Mouse (Mus musculus) testis, postnatal 10 days (tissue): ENCODE results near the gene Fnbp1.
"Not testable (repeated sequence)": the region's sequence is repeated elsewhere in the genome, so short reads cannot be mapped to it uniquely, and the experiment has no call there.

Source experiments
- DNase-seq: peaks from one replicate; pipeline ENCODE4 v3.0.0; 2021; ENCODE audit warnings: low spot score

Fnbp1 gene

DNA sequence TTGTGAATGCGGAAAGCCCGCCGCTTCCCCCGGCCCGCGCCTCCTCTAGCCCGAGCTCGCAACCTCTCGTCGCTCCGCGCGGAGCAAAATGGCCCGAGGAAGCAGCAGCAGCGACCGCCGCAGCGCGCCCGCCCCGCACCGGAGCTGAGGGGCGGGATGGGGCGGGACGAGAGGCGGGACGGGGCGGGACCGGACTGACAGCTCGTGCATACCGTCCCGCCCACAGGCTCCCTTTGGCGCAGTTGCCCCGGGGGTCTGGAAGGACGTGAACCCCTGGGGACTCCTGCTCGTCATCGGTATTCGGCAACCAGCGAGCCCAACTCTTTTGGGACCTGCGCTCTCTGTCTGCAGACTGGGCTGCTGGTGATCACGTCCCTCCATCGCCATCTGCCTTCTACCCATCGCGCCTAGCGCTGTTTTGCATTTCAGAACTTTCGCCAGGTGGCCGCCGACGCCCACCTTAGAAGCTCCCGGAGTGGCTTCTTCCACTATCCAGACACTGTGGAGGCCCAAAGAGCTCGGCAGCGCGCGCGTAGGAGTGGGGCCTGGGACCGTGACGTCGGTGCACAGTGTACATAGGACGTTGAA lies at the start of gene Fnbp1:
Fnbp1 (minus strand) TSS at position 142 of the 588 bp plus-strand sequence.
- peak; percentile 89 for DNase-seq

DNA sequence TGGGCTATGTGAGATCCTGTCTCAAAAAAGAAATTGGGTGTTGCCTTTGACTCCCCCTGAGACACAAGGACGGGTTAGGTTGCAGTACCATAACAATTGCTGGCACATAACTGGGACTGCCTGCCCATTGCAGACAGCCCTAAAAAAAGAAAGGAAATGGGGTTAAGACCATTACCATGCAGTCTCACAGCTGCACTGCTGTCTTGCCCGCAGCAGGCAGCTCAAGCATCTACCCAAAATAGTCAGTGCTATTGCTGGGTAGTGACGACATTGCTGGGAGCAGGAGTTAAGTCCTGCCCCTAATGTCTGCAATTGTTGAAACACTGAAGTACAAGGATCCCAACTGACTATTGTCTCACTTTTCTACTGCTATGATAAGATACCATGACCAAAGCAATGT lies 47.8 kb upstream of the Fnbp1 start:
- no peak for DNase-seq

DNA sequence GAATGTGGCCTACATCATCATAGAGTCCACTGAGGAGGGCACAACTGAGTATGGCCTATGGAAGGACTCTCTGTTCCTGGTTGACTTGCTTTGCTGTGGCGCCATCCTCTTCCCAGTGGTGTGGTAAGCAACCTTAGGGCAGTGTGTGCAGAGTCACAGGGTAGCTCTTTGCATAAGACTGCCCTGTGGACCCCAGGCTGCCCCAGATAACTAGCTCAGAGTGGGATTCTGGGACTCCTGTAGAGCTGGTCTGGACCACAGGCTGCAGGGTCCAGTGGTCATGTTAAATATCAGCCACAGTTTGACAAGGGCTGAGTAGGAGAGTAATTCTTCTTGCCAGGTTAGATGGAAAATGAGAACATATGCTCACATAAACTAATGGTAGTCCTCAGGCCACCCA lies 46.9 kb upstream of the Fnbp1 start:
- DNase-seq = no peak

DNA sequence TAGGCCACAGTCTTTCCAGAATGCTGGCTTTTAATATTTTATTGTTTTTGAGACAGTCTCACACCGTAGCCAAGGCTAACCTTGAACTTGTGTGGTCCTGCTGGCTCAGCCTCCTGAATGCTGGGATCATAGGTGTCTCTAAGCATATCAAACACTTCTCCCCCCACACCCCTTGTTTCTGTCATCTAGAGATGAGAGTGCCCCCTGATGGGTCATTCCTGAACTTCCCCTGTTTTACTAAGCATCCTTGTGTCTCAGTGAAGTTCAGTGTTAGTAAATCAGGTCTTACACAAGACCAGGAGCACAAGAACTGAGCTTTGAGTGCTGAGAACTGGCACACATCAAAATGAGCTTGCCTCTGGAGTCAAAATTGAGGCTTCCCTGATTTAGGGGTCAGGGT lies 42.0 kb upstream of the Fnbp1 start:
- no peak for DNase-seq

DNA sequence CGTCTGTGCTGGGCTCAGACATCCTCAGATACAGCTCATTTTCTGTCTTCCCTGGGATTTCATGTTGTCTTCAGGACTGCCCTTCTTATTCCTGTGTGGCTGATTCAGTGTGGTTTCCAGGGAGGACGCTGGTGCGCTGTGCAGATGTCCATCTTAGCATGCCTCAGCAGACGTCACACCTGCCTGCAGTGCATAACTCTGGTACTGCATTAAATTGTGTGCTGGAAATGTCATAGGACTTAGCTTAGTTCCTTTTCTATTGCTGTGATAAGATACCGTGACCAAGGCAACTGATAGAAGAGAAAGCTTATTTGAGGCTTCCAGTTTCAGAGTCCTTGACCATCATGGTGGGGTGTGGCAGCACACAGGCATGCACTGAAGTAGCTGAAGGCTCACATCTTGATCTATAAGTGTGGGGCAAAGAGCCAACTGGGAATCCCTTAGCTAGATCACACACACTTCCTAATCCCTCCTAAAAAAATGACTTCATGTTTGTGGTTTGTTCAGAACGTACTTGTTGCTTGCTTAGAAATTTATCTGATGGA lies 41.0 kb upstream of the Fnbp1 start:
- no peak for DNase-seq

DNA sequence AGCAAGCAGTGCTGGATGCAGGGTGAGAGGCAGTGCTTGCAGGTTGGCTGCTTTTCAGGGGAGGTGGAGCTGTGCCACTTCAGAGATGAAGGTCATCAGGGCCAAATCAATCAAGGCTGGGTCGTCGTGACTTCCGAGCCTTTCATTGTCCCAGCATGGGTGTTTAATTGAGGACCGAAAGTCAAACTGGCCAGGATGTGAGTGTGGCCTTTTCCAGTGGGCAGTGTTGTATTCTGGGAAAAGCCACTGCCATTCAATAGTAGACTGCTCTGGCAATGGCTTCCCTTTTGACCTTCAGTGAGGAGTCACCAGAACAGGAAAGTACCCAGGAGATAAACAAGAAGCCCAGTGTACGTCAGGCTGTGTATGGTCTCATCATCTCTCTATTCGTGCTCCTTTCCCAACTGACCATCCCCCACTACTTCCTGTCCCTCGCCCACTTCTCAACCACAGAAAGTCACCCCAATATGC lies 38.3 kb upstream of the Fnbp1 start:
- DNase-seq = no peak

DNA sequence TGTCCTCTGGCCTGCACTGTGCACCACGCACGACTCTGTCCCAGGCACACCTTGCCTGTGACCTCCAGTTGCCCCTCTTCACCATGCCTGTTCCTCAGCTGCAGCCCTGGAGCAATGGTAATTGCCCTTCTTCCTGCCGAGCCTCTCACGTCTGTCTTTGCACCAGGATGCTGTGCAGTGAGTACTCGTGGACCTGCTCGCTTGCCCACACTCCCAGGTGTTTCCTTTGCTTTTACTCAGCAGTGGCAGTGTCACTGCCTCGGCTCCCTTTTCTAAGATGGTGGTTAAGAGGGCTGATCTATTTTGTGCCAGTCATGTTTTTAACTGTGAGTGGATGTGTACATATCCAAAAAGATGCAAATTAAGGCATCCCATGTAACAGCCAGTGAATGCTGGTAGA lies 37.7 kb upstream of the Fnbp1 start:
- DNase-seq = no peak

DNA sequence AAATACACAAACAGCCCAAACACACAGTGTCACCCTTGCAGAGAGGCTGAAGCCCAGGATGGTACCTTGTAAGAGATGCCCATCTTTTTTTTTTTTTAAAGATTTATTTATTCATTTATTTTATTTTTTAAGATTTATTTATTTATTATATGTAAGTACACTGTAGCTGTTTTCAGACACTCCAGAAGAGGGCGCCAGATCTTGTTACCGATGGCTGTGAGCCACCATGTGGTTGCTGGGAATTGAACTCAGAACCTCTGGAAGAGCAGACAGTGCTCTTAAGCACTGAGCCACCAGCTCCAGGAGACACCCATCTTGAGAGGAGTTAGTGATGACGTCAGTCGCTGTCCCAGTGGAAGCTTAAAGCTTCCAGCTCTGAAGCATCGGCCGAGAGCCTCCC lies 36.8 kb upstream of the Fnbp1 start:
- DNase-seq = not testable (repeated sequence)

DNA sequence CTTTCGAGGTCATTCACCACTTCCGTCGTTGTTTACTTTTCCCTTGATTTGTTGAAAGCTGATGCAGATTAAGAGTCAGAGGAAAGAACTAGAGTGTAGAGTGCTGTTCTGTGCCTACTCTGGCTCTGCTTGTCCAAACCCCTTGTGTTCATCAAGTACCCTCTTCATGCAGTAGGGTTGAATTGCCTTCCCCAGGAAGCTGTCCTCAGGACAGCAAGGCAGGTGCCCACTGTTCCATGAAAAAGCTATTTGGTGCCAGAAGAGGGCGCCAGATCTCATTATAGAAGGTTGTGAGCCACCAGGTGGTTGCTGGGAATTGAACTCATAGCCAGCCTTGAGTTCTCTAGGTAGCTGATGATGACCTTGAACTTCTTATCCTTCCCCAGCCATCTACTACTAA lies 31.5 kb upstream of the Fnbp1 start:
- no peak for DNase-seq

DNA sequence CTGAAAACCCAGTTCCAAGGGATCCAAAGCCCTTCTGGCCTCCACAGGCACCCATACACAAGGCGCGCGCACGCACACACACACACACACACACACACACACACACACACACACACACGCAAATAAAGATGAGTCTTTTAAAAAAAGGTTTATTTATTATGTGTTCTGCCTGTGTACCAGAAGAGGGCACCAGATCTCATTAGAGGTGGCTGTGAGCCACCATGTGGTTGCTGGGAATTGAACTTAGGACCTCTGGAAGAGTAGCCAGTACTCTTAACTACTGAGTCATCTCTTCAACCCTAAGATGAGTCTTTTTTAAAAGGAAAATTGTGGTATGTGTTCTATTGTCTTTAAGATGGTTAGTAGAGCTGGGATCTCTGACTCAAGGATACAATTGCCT lies 30.7 kb upstream of the Fnbp1 start:
- DNase-seq = no peak

DNA sequence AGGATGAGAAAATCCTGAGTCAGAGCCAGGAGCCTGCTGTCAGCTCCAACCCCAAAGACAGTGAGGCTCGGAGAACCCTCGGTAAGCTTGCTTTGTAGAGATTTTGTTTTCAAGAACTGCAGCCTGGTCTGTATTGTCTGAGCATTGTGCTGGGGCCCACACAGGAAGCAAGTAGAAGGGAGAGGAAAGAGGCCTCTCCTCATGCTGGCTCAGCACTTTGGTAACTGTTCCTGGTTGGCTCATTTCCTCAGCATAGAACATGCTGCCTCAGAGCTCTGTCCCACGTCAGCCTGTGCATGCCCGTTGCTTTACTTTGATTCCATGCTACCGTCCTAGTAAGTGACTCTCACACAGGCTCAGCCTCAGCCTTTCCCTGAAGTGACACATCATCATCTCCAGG lies 30.2 kb upstream of the Fnbp1 start:
- no peak for DNase-seq

DNA sequence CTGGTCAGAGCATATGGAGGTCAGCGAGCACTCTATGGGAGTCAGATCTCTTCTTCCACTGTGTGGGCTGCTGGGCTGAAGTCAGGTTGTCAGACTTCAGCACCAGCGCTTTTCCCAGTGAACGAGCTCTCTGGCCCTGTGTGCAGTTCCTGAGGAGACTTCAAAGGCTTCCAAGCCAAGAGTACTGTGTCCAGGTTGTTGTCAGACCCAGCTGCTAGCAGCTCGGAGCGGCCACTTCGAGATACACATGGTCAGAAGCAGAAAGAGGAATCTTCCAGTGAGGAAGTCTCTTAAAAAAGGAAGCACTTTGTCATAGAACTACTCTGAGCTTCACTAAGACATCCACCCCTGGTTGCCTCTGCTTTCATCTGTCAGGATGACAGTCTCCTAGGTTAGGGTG lies 28.4 kb upstream of the Fnbp1 start:
- no peak for DNase-seq

DNA sequence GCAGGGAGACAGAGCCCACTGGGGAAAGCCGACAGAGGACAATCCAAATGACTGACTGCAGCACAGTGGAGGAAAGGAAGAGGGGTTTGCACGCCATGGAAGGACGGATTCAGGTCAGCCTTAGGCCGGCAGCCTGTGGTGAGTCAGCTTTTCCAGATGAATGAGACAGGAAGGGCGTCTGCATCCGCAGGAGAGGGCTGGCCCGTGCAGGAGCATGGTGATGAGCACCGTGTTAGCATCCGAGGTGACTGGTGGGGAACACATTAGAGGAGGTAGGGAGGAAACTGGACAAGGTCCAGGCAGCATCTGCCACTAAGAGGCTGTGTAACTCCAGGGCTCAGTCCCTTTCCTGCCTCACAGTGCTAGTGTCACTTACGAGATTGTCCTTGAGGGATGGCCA lies 27.2 kb upstream of the Fnbp1 start:
- DNase-seq = no peak

DNA sequence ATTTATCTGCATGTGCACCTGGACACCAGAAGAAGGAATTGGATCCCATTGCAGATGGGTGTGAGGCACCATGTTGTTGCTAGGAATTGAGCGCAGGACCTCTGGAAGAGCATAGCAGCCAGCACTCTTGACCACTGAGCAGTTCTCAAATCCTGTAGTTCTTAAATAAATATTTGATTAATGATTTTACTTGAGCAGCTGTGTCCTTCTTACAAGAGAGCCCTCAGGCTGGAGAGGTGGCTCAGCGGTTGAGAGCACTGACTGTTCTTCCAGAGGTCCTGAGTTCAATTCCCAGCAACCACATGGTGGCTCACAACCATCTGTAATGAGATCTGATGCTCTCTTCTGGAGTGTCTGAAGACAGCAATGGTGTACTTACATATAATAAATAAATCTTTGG lies 25.8 kb upstream of the Fnbp1 start:
- DNase-seq = not testable (repeated sequence)

DNA sequence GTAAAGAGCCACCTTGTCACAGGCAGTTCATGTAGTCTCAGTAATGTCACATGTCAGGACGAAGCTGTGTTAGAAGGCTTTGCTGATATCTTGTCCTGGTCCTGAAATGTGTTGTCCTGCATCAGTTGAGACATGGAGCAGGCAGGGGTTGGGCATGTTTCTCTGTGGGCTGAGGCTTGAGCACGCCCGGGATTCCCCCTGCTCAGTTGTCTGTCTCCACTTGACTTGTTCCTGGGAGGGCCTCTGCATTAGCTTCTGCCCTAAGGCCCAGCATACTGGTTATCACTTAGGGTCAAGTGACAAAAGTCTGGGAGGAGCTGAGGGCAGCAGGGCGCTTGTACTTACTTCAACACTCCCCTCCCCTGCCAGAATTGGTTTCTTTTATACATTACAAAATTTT lies 23.7 kb upstream of the Fnbp1 start:
- DNase-seq = no peak

DNA sequence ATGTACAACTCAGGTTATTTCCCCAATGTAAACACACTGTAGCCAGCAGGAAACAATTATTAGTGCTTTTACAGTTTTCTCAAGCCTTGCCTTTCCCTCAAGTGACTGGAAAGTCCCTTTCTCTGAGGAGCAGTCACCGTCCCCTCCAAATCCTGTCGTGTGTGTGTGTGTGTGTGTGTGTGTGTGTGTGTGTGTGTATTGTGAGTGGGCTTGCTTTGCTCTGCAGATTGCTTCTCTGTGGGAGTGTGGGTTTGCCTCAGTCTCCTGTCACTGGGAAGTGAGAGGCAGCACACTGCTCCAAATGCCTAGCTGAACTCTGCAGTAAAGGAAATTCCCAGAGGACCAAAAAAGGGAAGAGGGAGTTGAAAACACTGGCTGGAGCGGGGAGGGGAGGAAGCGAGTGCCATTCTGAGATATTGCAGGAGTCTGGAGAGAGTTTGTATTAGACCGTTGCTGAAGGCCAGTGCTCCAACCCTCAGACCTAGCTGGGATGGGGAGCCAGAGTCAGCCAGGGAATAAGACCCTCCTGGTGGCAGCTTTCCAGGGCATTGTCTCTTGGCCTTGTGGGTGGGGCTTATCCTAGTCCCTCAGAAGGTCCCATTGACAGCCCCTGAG lies 23.1 kb upstream of the Fnbp1 start:
- no peak for DNase-seq

DNA sequence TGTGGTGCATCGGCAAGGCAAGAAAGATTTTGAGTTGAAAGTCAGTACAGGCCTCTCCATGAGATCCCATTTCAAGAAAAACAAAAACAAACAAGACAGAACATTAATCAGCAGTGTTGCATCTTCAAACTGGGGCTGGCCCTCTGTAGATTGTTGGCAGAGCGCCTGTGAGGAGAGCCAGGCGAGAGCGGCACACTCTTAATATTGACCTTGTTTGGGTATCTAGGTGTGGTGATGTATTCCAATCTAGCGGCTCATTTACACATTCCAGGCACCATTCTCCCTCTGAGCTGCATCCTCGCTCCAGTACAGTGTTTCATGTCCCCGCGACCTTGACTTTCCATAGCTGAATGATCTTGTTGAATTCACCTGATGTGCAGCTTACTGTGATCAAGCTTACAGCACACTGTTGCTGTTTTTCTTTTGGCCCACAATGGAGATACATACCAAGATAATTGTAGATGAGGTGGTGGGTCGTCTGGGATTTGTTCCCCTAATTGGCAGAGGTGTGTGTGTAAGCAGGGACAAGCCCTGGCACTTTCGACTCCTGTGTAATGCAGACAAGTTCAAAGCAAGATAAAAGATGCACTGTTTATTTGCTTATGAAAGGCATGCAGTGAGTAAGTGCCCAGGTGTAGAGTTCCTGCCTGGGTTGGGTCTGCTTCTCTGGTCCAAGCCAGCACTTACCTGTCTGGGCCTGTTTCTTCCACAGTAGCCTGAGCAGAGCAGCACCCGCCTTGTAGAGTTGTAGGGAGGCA lies 21.7 kb upstream of the Fnbp1 start:
- DNase-seq = no peak

DNA sequence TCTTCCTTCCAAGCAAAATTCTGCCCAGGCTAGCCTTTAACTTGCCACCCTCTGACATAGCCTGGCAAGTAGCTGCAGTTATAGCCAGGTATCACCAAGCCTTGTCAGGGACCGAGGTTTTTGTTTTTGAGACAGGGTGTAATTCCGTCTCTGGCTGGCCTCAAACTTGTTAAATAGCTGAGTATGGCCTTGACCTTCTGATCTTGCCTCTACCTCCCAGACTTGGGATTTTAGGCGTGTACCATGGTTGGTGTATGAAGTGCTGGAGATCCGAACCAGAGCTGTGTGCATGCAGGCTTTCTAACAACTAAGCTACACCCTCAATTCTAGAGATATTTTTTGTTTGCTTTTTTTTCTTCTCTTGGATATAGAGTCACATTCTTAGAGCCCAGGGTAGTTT lies 19.8 kb upstream of the Fnbp1 start:
- no peak for DNase-seq

DNA sequence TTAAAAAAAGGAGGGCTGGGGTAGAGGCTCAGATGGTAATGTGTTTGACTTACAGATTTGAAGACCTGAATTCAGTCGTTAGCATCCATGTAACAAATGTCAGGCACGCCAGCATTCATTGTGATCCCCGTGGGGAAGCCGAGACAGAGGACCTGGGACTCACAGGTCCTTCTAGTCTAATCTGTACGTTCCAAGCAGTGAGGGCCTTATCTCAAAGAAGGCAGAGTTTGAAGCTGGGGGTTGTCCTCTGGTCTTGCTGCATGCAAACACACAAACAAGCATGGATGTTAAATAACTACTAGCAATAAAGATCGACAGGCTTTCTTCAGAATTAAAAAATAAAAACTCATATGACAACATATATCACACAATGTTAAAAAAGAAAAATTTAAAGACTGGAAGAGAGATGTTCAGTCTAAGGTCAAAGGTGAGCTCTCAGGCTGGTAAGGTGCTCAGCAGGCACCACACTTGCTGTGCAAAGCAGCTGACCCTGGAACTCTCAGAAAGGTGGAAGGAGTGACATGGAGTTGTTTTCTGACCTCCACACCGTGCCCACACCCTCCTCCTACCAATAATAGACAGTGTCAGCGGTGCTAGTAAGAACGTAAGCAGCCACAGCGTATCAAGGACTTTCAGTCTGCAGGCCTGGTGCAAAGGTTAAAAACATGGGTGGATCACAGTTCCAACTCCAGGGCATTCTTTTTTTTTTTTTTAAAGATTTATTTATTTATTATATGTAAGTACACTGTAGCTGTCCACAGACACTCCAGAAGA lies 18.5 kb upstream of the Fnbp1 start:
- DNase-seq = no peak

DNA sequence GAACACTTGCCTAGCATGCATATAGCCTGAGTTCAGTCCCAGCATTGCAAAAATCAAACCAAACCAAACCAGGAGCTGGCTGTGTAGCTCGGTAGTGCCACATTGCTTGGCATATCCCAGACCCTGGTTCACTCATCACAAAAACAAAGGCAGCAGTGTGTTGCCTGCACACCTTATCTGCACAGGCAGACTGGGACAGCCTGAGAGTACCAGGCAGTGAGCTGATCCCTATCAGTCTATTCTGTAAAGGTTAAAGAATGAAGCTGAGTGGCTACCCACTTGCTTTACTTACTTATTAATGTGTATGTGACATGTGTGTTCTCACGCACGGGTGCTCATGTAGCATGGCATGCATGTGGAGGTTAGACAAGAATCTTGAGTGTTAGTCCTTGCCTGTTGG lies 15.0 kb upstream of the Fnbp1 start:
- no peak for DNase-seq

DNA sequence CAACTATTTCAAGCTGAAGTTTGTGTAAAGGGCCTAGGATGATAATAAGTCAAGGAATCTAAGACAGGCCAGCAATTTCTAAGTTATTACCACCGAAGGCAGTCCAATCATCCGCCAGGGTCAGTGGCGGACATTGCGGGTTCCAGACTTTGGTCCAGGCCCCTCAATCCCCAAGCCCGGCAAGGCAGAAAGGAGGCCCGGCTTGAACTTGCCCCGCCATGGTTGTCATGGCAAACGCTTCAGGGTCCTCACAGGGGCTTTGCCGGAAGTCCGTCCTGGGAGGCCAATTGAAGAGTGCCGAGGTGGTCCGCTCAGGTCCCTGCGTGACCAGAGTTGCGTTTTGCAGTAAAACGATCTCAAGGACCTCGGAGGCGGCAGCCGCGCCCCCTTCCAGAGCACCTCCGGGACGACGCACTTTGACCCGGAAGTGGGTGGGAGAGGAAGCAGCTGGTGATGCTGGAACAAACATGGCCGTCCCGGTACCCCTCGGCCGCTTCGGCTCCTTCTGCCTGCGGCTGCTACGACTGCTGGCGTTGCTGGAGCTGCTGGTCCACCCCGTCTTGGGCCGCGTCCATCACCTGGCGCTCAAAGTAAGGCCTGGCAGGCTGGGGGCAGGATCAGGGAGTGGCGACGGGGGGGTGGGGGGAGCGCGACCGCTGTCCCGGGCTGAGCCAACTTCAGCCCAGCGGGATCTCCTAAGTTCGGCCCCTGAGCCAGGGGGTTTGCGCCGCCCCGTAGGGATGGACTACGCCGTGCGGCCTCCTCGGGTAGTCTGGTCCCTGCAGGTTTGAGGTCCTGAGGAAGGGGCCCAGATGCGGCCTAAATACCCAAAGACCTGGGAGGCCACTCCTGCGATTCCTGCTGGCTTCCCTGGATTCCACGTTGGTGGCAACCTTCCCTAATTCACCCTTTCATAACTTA lies 10.3 kb upstream of the Fnbp1 start, which contains the start of gene Gpr107:
Gpr107 (plus strand) TSS at position 425 of the 921 bp plus-strand sequence.
- DNase-seq = peak; percentile 84
